Mouse (Mus musculus): ENCODE results near the gene Spint2. TPM values are rescaled to one million over a fixed set of nuclear protein-coding genes. Genes with fewer than 3 reads are reported as not detected.

Spint2 gene
- total and polyA plus RNA-seq, 3 experiments, result 4.1 to 29.1 TPM; not detected in 1

DNA sequence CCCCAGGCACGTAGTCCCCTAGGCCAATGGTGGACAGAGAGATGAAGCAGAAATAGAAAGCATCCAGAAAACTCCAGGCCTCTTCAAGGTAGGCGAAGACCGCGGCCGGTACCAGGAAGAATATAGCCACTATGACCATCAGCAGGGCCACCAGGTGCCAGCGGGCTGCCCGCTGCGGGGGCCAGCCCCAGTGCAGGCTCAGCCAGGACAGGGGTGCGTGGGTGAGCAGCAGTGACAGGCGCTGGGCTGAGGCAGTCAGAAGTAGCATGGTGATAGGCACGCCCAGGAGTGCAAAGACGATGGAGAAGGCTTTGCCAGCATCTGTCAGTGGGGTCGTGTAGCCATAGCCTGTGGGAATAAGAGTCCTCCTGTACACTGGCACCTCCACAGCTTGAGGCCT lies 56.2 kb downstream of the Spint2 start:
- TF ChIP-seq TCF12 (IDR thresholded peaks at IDR 0.05; ENCODE audit: low read depth, low read length) (no peak), USF2 (conservative IDR thresholded peaks at IDR 0.05; ENCODE audit: low read depth, low read length) (no peak), EP300 (IDR thresholded peaks at IDR 0.05; ENCODE audit: low read length) (no peak), POLR2AphosphoS2 (IDR thresholded peaks at IDR 0.05; ENCODE audit: low read depth, low read length) (no peak), SIN3A (IDR thresholded peaks at IDR 0.05; ENCODE audit: low read length) (no peak), MAZ (IDR thresholded peaks at IDR 0.05; ENCODE audit: low read depth, low read length) (no peak), JUN (IDR thresholded peaks at IDR 0.05; ENCODE audit: insufficient read depth, low read depth, low read length) (no peak), MAX (IDR thresholded peaks at IDR 0.05; ENCODE audit: low read length) (no peak), NRF1 (IDR thresholded peaks at IDR 0.05; ENCODE audit: low read depth, low read length) (no peak), SMC3 (IDR thresholded peaks at IDR 0.05; ENCODE audit: low read depth, low read length) (no peak), RAD21 (IDR thresholded peaks at IDR 0.05; ENCODE audit: low read depth, low read length) (no peak), ETS1 (conservative IDR thresholded peaks at IDR 0.05; ENCODE audit: low read depth, low read length) (no peak), POLR2A (IDR thresholded peaks at IDR 0.05; ENCODE audit: low read depth, low read length) (no peak), GABPA (IDR thresholded peaks at IDR 0.05; ENCODE audit: insufficient replicate concordance, low read depth, low read length) (no peak)
- Histone ChIP-seq H3K27me3 (replicated peaks) (no peaks in the 10 kb centered on the region), H3K9ac (ENCODE audit: insufficient read depth, low read depth) (no peak overlapping the region), H3K36me3 (replicated peaks in 1 of 2; ENCODE audit: control insufficient read depth in 1 of 2, insufficient read depth in 1 of 2, low read length in 1 of 2) (peaks cover 0 to 7% of the 10 kb centered on the region in 2 experiments), H3K4me2 (ENCODE audit: insufficient read depth, low read depth, poor library complexity, severe bottlenecking) (no peak overlapping the region), H3K4me1 (ENCODE audit: control insufficient read depth in 1 of 2, insufficient read depth in 2 of 2) (peaks cover 14 to 27% of the 10 kb centered on the region in 2 experiments), H3K79me2 (replicated peaks; ENCODE audit: control insufficient read depth, extremely low read depth, insufficient read depth, poor library complexity, severe bottlenecking) (no peaks in the 10 kb centered on the region), H3K4me3 (replicated peaks in 1 of 3; ENCODE audit: low read depth in 2 of 3, low read length in 2 of 3, poor library complexity in 1 of 3) (no peak overlapping the region), H3K27ac (ENCODE audit: insufficient read depth, low read depth) (no peak overlapping the region), H3K9me3 (replicated peaks; ENCODE audit: low read length) (peaks cover 2% of the 10 kb centered on the region)
- in situ Hi-C loops (cut with MboI; ENCODE audit: low pct_ligation_motif_present, low pct_unique_long_range_greater_than_20kb, low sequenced_read_pairs), result no loop called here
- DNase-seq (ENCODE audit: extremely low read depth), result no peak
- dilution Hi-C loops (cut with MboI; ENCODE audit: extremely low pct_ligation_motif_present, extremely low pct_unique_long_range_greater_than_20kb, low sequenced_read_pairs), result no loop called here

DNA sequence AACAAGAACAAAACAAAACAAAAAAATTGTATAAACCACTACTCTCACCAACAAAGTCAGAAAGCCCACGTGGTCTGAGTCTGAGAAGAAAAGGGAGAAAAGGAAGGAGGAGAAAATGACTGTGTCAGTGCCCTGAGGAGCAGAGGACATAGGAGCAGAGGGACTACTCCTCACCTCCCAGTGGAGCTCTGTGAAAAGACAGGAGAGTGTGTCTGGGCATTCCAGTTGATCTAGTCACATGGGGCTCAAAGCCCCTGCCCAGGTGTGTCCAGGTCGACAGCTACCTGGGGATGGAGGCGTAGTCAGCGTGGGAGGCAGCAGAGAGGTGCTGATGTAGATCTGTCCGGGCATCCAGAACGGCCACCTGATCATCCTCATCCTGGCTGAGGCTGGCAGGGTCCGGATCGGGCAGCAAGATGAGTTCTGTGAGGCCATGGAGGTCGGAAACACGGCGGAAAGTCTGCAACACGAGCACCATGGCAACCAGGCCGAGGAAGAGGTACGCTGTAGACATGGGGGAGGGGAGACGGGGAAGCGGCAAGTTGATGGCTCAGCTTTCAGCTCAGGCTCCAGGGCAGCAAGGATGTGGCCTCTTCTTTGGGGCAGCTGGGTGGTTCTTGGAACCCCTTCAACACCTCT lies 56.8 kb downstream of the Spint2 start:
- dilution Hi-C loops (cut with MboI; ENCODE audit: extremely low pct_ligation_motif_present, extremely low pct_unique_long_range_greater_than_20kb, low sequenced_read_pairs) (no loop called here), in situ Hi-C loops (cut with MboI; ENCODE audit: low pct_ligation_motif_present, low pct_unique_long_range_greater_than_20kb, low sequenced_read_pairs) (no loop called here)
- TF ChIP-seq ELF1 (IDR thresholded peaks at IDR 0.05; ENCODE audit: low read depth, low read length) (no peak), PAX5 (IDR thresholded peaks at IDR 0.05; ENCODE audit: low read length) (no peak), MAFK (IDR thresholded peaks at IDR 0.05; ENCODE audit: insufficient replicate concordance, low read length) (no peak), CTCF (conservative IDR thresholded peaks at IDR 0.05 in 1 of 2, IDR thresholded peaks at IDR 0.05 in 1 of 2; ENCODE audit: low read depth in 2 of 2, low read length in 2 of 2) (no peak), MXI1 (IDR thresholded peaks at IDR 0.05; ENCODE audit: low read depth, low read length) (no peak), MAX (IDR thresholded peaks at IDR 0.05; ENCODE audit: low read length) (no peak), GABPA (IDR thresholded peaks at IDR 0.05; ENCODE audit: insufficient replicate concordance, low read depth, low read length) (no peak), JUND (conservative IDR thresholded peaks at IDR 0.05; ENCODE audit: low read depth, low read length) (no peak), USF2 (conservative IDR thresholded peaks at IDR 0.05; ENCODE audit: low read depth, low read length) (no peak), TCF12 (IDR thresholded peaks at IDR 0.05; ENCODE audit: low read depth, low read length) (no peak), USF1 (IDR thresholded peaks at IDR 0.05; ENCODE audit: low read depth, low read length) (no peak), JUN (IDR thresholded peaks at IDR 0.05; ENCODE audit: insufficient read depth, low read depth, low read length) (no peak), E2F4 (IDR thresholded peaks at IDR 0.05; ENCODE audit: insufficient replicate concordance, low read depth, low read length) (no peak), SIN3A (IDR thresholded peaks at IDR 0.05; ENCODE audit: low read length) (no peak), HCFC1 (IDR thresholded peaks at IDR 0.05; ENCODE audit: low read depth, low read length) (no peak), MAZ (IDR thresholded peaks at IDR 0.05; ENCODE audit: low read depth, low read length) (no peak), POLR2AphosphoS2 (IDR thresholded peaks at IDR 0.05; ENCODE audit: low read depth, low read length) (no peak)
- Histone ChIP-seq H3K4me2 (ENCODE audit: insufficient read depth, low read depth, poor library complexity, severe bottlenecking) (no peak overlapping the region), H3K9ac (ENCODE audit: insufficient read depth, low read depth) (no peak overlapping the region), H3K79me2 (replicated peaks; ENCODE audit: control insufficient read depth, extremely low read depth, insufficient read depth, poor library complexity, severe bottlenecking) (no peaks in the 10 kb centered on the region), H3K4me3 (replicated peaks in 1 of 3; ENCODE audit: low read depth in 2 of 3, low read length in 2 of 3, poor library complexity in 1 of 3) (no peak overlapping the region), H3K36me3 (replicated peaks in 1 of 2; ENCODE audit: control insufficient read depth in 1 of 2, insufficient read depth in 1 of 2, low read length in 1 of 2) (peaks cover 0 to 7% of the 10 kb centered on the region in 2 experiments), H3K9me3 (replicated peaks; ENCODE audit: low read length) (peaks cover 8% of the 10 kb centered on the region), H3K27ac (ENCODE audit: insufficient read depth, low read depth) (no peak overlapping the region), H3K27me3 (replicated peaks) (no peaks in the 10 kb centered on the region), H3K4me1 (ENCODE audit: control insufficient read depth in 1 of 2, insufficient read depth in 2 of 2) (peaks cover 14 to 25% of the 10 kb centered on the region in 2 experiments)
- DNase-seq (ENCODE audit: extremely low read depth), result no peak
